Mouse (Mus musculus) heart, adult 2 months (tissue): ENCODE results near the gene Caskin1. TPM values are rescaled to one million over a fixed set of nuclear protein-coding genes. Genes with fewer than 3 reads are reported as not detected.

Experiments
- DNase-seq, 2 experiments: peaks; one replicate each; pipeline ENCODE4 v3.0.0; 2021
- H3K27ac ChIP-seq: fragments of 200-600 bp; 2 replicates; pipeline ENCODE4 v1.8.1; 2022
- H3K27me3 ChIP-seq: fragments of 200-500 bp; 2 replicates; pipeline ENCODE4 v1.6.1; 2012; ENCODE audit warnings: mild to moderate bottlenecking, low read length, inconsistent platforms, mixed read lengths; ENCODE audit not compliant: control insufficient read depth, insufficient read depth
- H3K36me3 ChIP-seq: fragments of 200-500 bp; 2 replicates; pipeline ENCODE4 v1.6.1; 2012; ENCODE audit warnings: low read length, inconsistent platforms; ENCODE audit not compliant: control insufficient read depth, insufficient read depth
- H3K4me1 ChIP-seq: fragments of 200-500 bp; 2 replicates; pipeline ENCODE4 v1.6.1; 2011; ENCODE audit warnings: low read length; ENCODE audit not compliant: control insufficient read depth, insufficient read depth
- H3K4me3 ChIP-seq: fragments of 200-600 bp; 2 replicates; pipeline ENCODE4 v1.8.1; 2022
- H3K79me2 ChIP-seq: fragments of 200-500 bp; replicated peaks from 2 replicates; pipeline ENCODE4 v1.6.1; 2012; ENCODE audit warnings: mild to moderate bottlenecking, inconsistent platforms, low read length, moderate library complexity, mixed read lengths; ENCODE audit not compliant: control insufficient read depth, insufficient read depth
- H3K9ac ChIP-seq: fragments of 200-500 bp; 2 replicates; pipeline ENCODE4 v1.6.1; 2012; ENCODE audit warnings: low read depth, mild to moderate bottlenecking, control low read depth, inconsistent platforms, low read length, mixed read lengths
- CTCF ChIP-seq: fragments of 200-600 bp; IDR thresholded peaks from 2 replicates; pipeline ENCODE4 v1.8.1; 2022; ENCODE audit warnings: antibody characterized with exemption, mild to moderate bottlenecking, moderate library complexity
- EP300 ChIP-seq: fragments of 200-500 bp; IDR thresholded peaks from 2 replicates; pipeline ENCODE4 v1.6.1; 2011; ENCODE audit warnings: low read depth, low read length, control low read depth; ENCODE audit not compliant: insufficient read depth
- POLR2A ChIP-seq: fragments of 200-500 bp; IDR thresholded peaks from 2 replicates; pipeline ENCODE4 v1.6.1; 2011; ENCODE audit warnings: mild to moderate bottlenecking, low read depth, low read length, control low read depth; ENCODE audit not compliant: insufficient read depth
- WGBS: fragments of 180-500 bp; shearing (Covaris S2); methylation state at CpG from one replicate; pipeline ENCODE4 v1.1.7; 2018; 5-methylcytosine and 5-hydroxymethylcytosine counted together
- intact Hi-C: fragments of 180-260 bp; cut with DNase I; formaldehyde crosslinking; loops from one replicate; pipeline ENCODE4 v1.15.1; 2025
- polyA plus RNA-seq: library from polyadenylated mRNA; depleted of rRNA; stranded (reverse); fragments of >200 nt; gene quantifications from 2 replicates; pipeline ENCODE4 v1.2.3, GENCODE M21; 2012
- total RNA-seq, 2 experiments: library from RNA; stranded (reverse); gene quantifications; 2 replicates each; pipeline ENCODE4 v1.2.3; 2021

Caskin1 gene
- total and polyA plus RNA-seq, 3 experiments: 0.16 to 0.55 (median 0.45) TPM

GRCm38 (mm10) chr17:24476022-24476776, 12.2 kb upstream of the Caskin1 start:
- Histone ChIP-seq H3K9ac (no peak overlapping the region), H3K79me2 (no peaks in the 10 kb centered on the region), H3K36me3 (peaks cover 1% of the 10 kb centered on the region; the same call in 1 of the 2 replicates), H3K4me3 (no peak overlapping the region), H3K27ac (no peak overlapping the region), H3K4me1 (peaks cover 13% of the 10 kb centered on the region), H3K27me3 (no peaks in the 10 kb centered on the region)
- 81% methylated on average over 10 of the region's 10 CpGs for whole genome bisulfite sequencing
- TF ChIP-seq EP300 (no peak), CTCF (no peak), POLR2A (no peak)
- intact Hi-C loops: loop anchor here (5.0 kb wide), 3 partner anchors 36 to 191 kb away; partner anchors contain the start of genes Traf7 and Zfp598
- no peak for DNase-seq

- H3K79me2 ChIP-seq: no peaks in the 10 kb centered on the region
- H3K4me1 ChIP-seq: peaks cover 8% of the 10 kb centered on the region
- H3K9ac ChIP-seq: no peak overlapping the region
- H3K27ac ChIP-seq: no peak overlapping the region
- H3K27me3 ChIP-seq: no peaks in the 10 kb centered on the region
- intact Hi-C loops: loop anchor here (5.0 kb wide), 3 partner anchors 35 to 190 kb away; partner anchors contain the start of genes Traf7 and Zfp598
- TF ChIP-seq EP300 (no peak), CTCF (no peak), POLR2A (no peak)
- H3K36me3 ChIP-seq: no peaks in the 10 kb centered on the region
- DNase-seq: no peak
- no peak overlapping the region for H3K4me3 ChIP-seq
- 91% methylated on average over 20 of the region's 20 CpGs for WGBS
Observed at GRCm38 (mm10) chr17:24477053-24477984, 11.1 kb upstream of the Caskin1 start.

- DNase-seq: no peak
Observed at GRCm38 (mm10) chr17:24477985-24478600, 10.3 kb upstream of the Caskin1 start.

GRCm38 (mm10) chr17:24478663-24479380, 9.6 kb upstream of the Caskin1 start, which contains the start of gene Mlst8:
Gene Mlst8 (minus strand): TSS chr17:24479078.
- intact Hi-C loops: loop anchor here (1.0 to 5.0 kb wide), 4 partner anchors 9 to 188 kb away; partner anchors contain the start of genes E4f1, Pgp, Traf7 and Zfp598
- no peaks in the 10 kb centered on the region for H3K79me2 ChIP-seq
- no peaks in the 10 kb centered on the region for H3K36me3 ChIP-seq
- peaks cover 4% of the 10 kb centered on the region for H3K4me1 ChIP-seq
- peak within 1 kb of the TSS; percentile 97 for H3K9ac ChIP-seq
- H3K27me3 ChIP-seq: no peaks in the 10 kb centered on the region
- peak within 1 kb of the TSS; percentile 67 for H3K4me3 ChIP-seq
- TF ChIP-seq CTCF: peak; percentile 96
- TF ChIP-seq EP300: 0 out of 2 replicates have a peak, but pooled peaks have one; percentile 79
- peak; percentile 91 for TF ChIP-seq POLR2A
- peak; percentile 97 to 98 for DNase-seq
- under 1% methylated on average over 48 of the region's 48 CpGs for WGBS
- peak within 1 kb of the TSS; percentile 94 for H3K27ac ChIP-seq

More at GRCm38 (mm10) chr17:24477985-24478600, 10.3 kb upstream of the Caskin1 start:
- peaks cover 4% of the 10 kb centered on the region for H3K4me1 ChIP-seq
- no peaks in the 10 kb centered on the region for H3K79me2 ChIP-seq
- H3K27me3 ChIP-seq: no peaks in the 10 kb centered on the region
- no peaks in the 10 kb centered on the region for H3K36me3 ChIP-seq
- 0 out of 2 replicates have a peak overlapping the region, but pooled peaks have one; percentile 17 for H3K9ac ChIP-seq
- intact Hi-C loops: loop anchor here (1.0 to 5.0 kb wide), 4 partner anchors 8 to 189 kb away; partner anchors contain the start of genes E4f1, Pgp, Traf7 and Zfp598
- H3K4me3 ChIP-seq: peak overlapping the region; percentile 67
- peak overlapping the region; percentile 94 for H3K27ac ChIP-seq
- WGBS: 43% methylated on average over 11 of the region's 11 CpGs
- TF ChIP-seq CTCF: no peak
- no peak for TF ChIP-seq POLR2A
- TF ChIP-seq EP300: no peak

- H3K79me2 ChIP-seq: no peaks in the 10 kb centered on the region
- WGBS: 22% methylated on average over 1 of the region's 1 CpGs
- no peak for DNase-seq
- intact Hi-C loops: loop anchor here (5.0 kb wide), 3 partner anchors 33 to 188 kb away; partner anchors contain the start of genes Traf7 and Zfp598
- peak overlapping the region; percentile 94; the same call in 1 of the 2 replicates for H3K27ac ChIP-seq
- TF ChIP-seq EP300 (no peak), CTCF (no peak), POLR2A (no peak)
- H3K4me3 ChIP-seq: peak overlapping the region; percentile 67
- H3K4me1 ChIP-seq: peaks cover 4% of the 10 kb centered on the region
- no peaks in the 10 kb centered on the region for H3K36me3 ChIP-seq
- no peak overlapping the region for H3K9ac ChIP-seq
- H3K27me3 ChIP-seq: no peaks in the 10 kb centered on the region
Observed at GRCm38 (mm10) chr17:24479431-24479830, 9.0 kb upstream of the Caskin1 start.
